ENCODE assay signal across 8 mouse cellular contexts in the genomic region with DNA sequence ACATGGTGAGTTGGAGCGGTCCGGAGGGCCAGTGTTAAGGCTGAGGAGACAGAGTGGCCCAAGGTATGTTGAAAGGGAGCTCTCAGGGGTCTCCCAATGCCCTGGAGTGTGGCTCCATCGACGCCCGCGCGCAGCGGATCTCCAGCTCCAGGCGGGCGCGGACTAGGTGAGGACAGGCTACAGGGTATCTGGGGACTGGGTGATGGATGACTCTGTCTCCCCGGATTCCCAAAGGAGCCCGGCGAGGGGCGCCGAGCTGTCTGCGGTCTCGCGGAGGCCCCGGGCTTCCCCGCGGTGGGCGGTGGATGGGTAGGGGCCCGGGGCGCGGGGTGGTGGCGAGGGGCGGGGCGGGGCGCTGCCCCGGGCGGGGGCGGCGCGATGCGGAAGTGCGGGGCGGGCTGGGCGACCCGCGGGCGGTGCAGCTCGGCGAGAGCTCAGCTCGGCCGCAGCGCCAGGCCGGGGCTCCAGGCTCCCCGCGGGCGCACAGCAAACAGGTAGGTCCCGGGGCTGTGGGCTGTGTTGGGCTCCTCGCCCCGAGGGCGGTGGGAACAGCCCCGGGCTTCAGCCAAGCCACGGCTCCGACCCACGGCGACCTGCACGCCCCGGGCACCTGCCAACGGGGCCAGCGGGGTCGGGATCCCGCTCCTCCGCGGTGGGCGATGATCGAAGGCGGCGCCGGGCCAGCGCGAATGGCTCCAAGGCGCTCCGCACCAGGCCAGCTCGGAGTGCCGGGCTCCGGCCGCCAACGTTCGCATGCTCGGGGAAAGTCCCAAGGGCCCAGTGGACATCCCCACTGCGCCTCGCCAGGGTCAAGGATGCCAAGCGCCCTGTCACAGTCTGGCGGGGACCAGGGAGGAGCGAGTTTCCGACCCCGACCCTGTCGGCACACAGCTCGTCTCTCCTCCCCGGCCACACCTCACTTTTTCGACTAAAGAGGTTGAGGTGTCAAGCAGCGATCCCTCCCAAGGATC. TPM values are rescaled to one million over a fixed set of nuclear protein-coding genes. Genes with fewer than 3 reads are reported as not detected.
A peak's percentile ranks its signal among the peaks of the same experiment; 100 is the strongest.
DNase-seq lines count a peak whose midpoint lies in the region; ATAC-seq lines count a peak whose summit lies in the region.

A gene (plus strand): TSS at position 345 of the 971 bp plus-strand sequence.

- no peaks in the 10 kb centered on the region for H3K9me3 ChIP-seq in midbrain, embryonic 15.5 days

- H3K4me1 ChIP-seq in midbrain, embryonic 15.5 days: peaks cover 17% of the 10 kb centered on the region

- H3K36me3 ChIP-seq in midbrain, embryonic 15.5 days (replicated peaks): no peaks in the 10 kb centered on the region

- ATAC-seq in granulocyte monocyte progenitor cell, adult 5-6 weeks (replicated peaks; ENCODE audit: poor library complexity, severe bottlenecking): no peak
- ATAC-seq in midbrain, embryonic 15.5 days (replicated peaks): peak; percentile 53
- ATAC-seq in cerebellum, adult (ENCODE audit: insufficient number of reproducible peaks, low FRiP score, low TSS enrichment): no peak

- no peak within 1 kb of the TSS for H3K27ac ChIP-seq in midbrain, embryonic 15.5 days

- DNase-seq in kidney, adult 18-20 months: peak; percentile 47
- DNase-seq in kidney, adult 8-10 months: no peak
- peak; percentile 26 for DNase-seq in T-cell, adult 2 months (ENCODE audit: low spot score)
- peak; percentile 32 to 61 for DNase-seq in kidney, postnatal 25 days
- peak; percentile 73 for DNase-seq in thymus, postnatal 4 days

- peak within 1 kb of the TSS; percentile 96 for H3K4me2 ChIP-seq in midbrain, embryonic 15.5 days

- H3K4me3 ChIP-seq in midbrain, embryonic 15.5 days: peak within 1 kb of the TSS; percentile 46

- peak within 1 kb of the TSS; percentile 31 for H3K9ac ChIP-seq in midbrain, embryonic 15.5 days

- H3K27me3 ChIP-seq in midbrain, embryonic 15.5 days (replicated peaks): peaks cover 46% of the 10 kb centered on the region

- WGBS in midbrain, embryonic 15.5 days: under 1% methylated on average over 83 of the region's 96 CpGs

RNA-seq across cellular contexts. Expression of the gene that starts here (rescaled TPM):
- 20.2 and 22.6 TPM in 2 replicates for total RNA-seq in granulocyte monocyte progenitor cell, adult 5-6 weeks (2014; fragmentation: Nextera tagmentation)
- 13.7 and 19.6 TPM in 2 replicates for total RNA-seq in granulocyte monocyte progenitor cell, adult 5-6 weeks (2017)
- 2.0 and 2.1 TPM in 2 replicates for polyA plus RNA-seq in midbrain, embryonic 15.5 days (2015; fragmentation: Nextera tagmentation; extraction: Ambion mirVana)

Comparison
In these comparisons a context has a peak if more than half of its experiments do, and no peak if none do; other contexts are left out.
1. DNase-seq: peak in kidney, adult 18-20 months (single experiment), T-cell, adult 2 months (single experiment), kidney, postnatal 25 days (2 of 2) and thymus, postnatal 4 days (single experiment); none in kidney, adult 8-10 months (0 of 2).